Mouse (Mus musculus): ENCODE measurements around the gene Arhgdig. TPM values are rescaled to one million over a fixed set of nuclear protein-coding genes. Genes with fewer than 3 reads are reported as not detected.
"Not testable (repeated sequence)": the region's sequence is repeated elsewhere in the genome, so short reads cannot be mapped to it uniquely, and the experiment has no call there.

Arhgdig gene
- polyA plus RNA-seq, 1 experiment from 2014 or later = 14.4 TPM

- Histone ChIP-seq H3K4me3 (replicated peaks) (peak overlapping the region; percentile 56), H3K27me3 (peaks cover 80% of the 10 kb centered on the region), H3K36me3 (replicated peaks) (no peaks in the 10 kb centered on the region), H3K9me3 (replicated peaks) (no peaks in the 10 kb centered on the region), H3K4me1 (replicated peaks) (peaks cover 54% of the 10 kb centered on the region), H3K4me2 (peak overlapping the region; percentile 97), H3K27ac (replicated peaks) (no peak overlapping the region), H3K9ac (no peak overlapping the region)
- 2% methylated on average over 30 of the region's 30 CpGs for WGBS (ENCODE audit: insufficient replicate concordance)
- no peak for ATAC-seq (ENCODE audit: insufficient read depth)
Observed at GRCm38 (mm10) chr17:26203321-26203811, 4.2 kb downstream of the Arhgdig start.

- Histone ChIP-seq H3K4me3 (replicated peaks) (peak within 1 kb of the TSS; percentile 56), H3K36me3 (replicated peaks) (peaks cover 5% of the 10 kb centered on the region; the same call in 1 of the 2 replicates), H3K9ac (no peak within 1 kb of the TSS), H3K4me1 (replicated peaks) (peaks cover 60% of the 10 kb centered on the region), H3K27me3 (peaks cover 73% of the 10 kb centered on the region), H3K27ac (replicated peaks) (no peak within 1 kb of the TSS), H3K9me3 (replicated peaks) (no peaks in the 10 kb centered on the region), H3K4me2 (peak within 1 kb of the TSS; percentile 97)
- ATAC-seq (ENCODE audit: insufficient read depth) = no peak
- WGBS (ENCODE audit: insufficient replicate concordance) = 2% methylated on average over 22 of the region's 22 CpGs
Observed at GRCm38 (mm10) chr17:26202737-26203136, 4.8 kb downstream of the Arhgdig start, which contains the start of gene Rgs11. Gene Rgs11, plus strand, starts transcription at chr17:26202951.

- Histone ChIP-seq H3K9me3 (replicated peaks) (no peaks in the 10 kb centered on the region), H3K4me3 (replicated peaks) (no peak overlapping the region), H3K4me1 (replicated peaks) (peaks cover 67% of the 10 kb centered on the region), H3K36me3 (replicated peaks) (peaks cover 12% of the 10 kb centered on the region), H3K27me3 (peaks cover 68% of the 10 kb centered on the region), H3K9ac (no peak overlapping the region), H3K4me2 (peak overlapping the region; percentile 97), H3K27ac (replicated peaks) (no peak overlapping the region)
- ATAC-seq (ENCODE audit: insufficient read depth) = no peak
Observed at GRCm38 (mm10) chr17:26201998-26202397, 5.6 kb downstream of the Arhgdig start.

GRCm38 (mm10) chr17:26200831-26201705, 6.5 kb downstream of the Arhgdig start:
- peak; percentile 72 for ATAC-seq (ENCODE audit: insufficient read depth)

GRCm38 (mm10) chr17:26198892-26199291, 8.7 kb downstream of the Arhgdig start, which contains the start of gene Pdia2:
Gene Pdia2, minus strand, starts transcription at chr17:26199087.
- peak; percentile 74 for ATAC-seq (ENCODE audit: insufficient read depth)
- 22% methylated on average over 4 of the region's 4 CpGs for WGBS (ENCODE audit: insufficient replicate concordance)
- peaks cover 43% of the 10 kb centered on the region for H3K36me3 ChIP-seq (replicated peaks)
- H3K4me2 ChIP-seq = peak within 1 kb of the TSS; percentile 97
- peak within 1 kb of the TSS; percentile 81 for H3K27ac ChIP-seq (replicated peaks)
- H3K4me1 ChIP-seq (replicated peaks) = peaks cover 80% of the 10 kb centered on the region
- peak within 1 kb of the TSS; percentile 64 for H3K9ac ChIP-seq
- peak within 1 kb of the TSS; percentile 64 for H3K4me3 ChIP-seq (replicated peaks)
- peaks cover 44% of the 10 kb centered on the region for H3K27me3 ChIP-seq
- no peaks in the 10 kb centered on the region for H3K9me3 ChIP-seq (replicated peaks)

More at GRCm38 (mm10) chr17:26200831-26201705, 6.5 kb downstream of the Arhgdig start:
- under 1% methylated on average over 91 of the region's 92 CpGs for WGBS (ENCODE audit: insufficient replicate concordance)
- no peaks in the 10 kb centered on the region for H3K9me3 ChIP-seq (replicated peaks)
- H3K4me2 ChIP-seq = peak overlapping the region; percentile 97
- peak overlapping the region; percentile 64 for H3K4me3 ChIP-seq (replicated peaks)
- H3K4me1 ChIP-seq (replicated peaks) = peaks cover 77% of the 10 kb centered on the region
- H3K27me3 ChIP-seq = peaks cover 65% of the 10 kb centered on the region
- peak overlapping the region; percentile 55 for H3K27ac ChIP-seq (replicated peaks)
- H3K9ac ChIP-seq = peak overlapping the region; percentile 61
- H3K36me3 ChIP-seq (replicated peaks) = peaks cover 22% of the 10 kb centered on the region

- H3K4me3 ChIP-seq (replicated peaks) = no peak overlapping the region
- no peak overlapping the region for H3K4me2 ChIP-seq
- H3K27me3 ChIP-seq = no peaks in the 10 kb centered on the region
- no peaks in the 10 kb centered on the region for H3K9me3 ChIP-seq (replicated peaks)
- 83% methylated on average over 15 of the region's 15 CpGs for WGBS (ENCODE audit: insufficient replicate concordance)
- H3K9ac ChIP-seq = no peak overlapping the region
- H3K36me3 ChIP-seq (replicated peaks) = peaks cover 94% of the 10 kb centered on the region
- peaks cover 19% of the 10 kb centered on the region for H3K4me1 ChIP-seq (replicated peaks)
- no peak for ATAC-seq (ENCODE audit: insufficient read depth)
- H3K27ac ChIP-seq (replicated peaks) = no peak overlapping the region
Observed at GRCm38 (mm10) chr17:26192481-26193190, 14.9 kb downstream of the Arhgdig start.

GRCm38 (mm10) chr17:26191486-26191885, 16.1 kb downstream of the Arhgdig start:
- not testable (repeated sequence) for H3K27me3 ChIP-seq; H3K4me1 ChIP-seq (replicated peaks); H3K4me3 ChIP-seq (replicated peaks); H3K4me2 ChIP-seq; ATAC-seq (ENCODE audit: insufficient read depth); H3K27ac ChIP-seq (replicated peaks); H3K9ac ChIP-seq; H3K9me3 ChIP-seq (replicated peaks)
- 77% methylated on average over 7 of the region's 7 CpGs for WGBS (ENCODE audit: insufficient replicate concordance)
- H3K36me3 ChIP-seq (replicated peaks) = peaks cover 91% of the 10 kb centered on the region

- WGBS (ENCODE audit: insufficient replicate concordance) = 86% methylated on average over 11 of the region's 11 CpGs
- Histone ChIP-seq H3K4me2 (no peak overlapping the region), H3K27ac (replicated peaks) (no peak overlapping the region), H3K27me3 (no peaks in the 10 kb centered on the region), H3K36me3 (replicated peaks) (peaks cover 88% of the 10 kb centered on the region), H3K9ac (no peak overlapping the region), H3K9me3 (replicated peaks) (no peaks in the 10 kb centered on the region), H3K4me3 (replicated peaks) (no peak overlapping the region), H3K4me1 (replicated peaks) (no peaks in the 10 kb centered on the region)
- no peak for ATAC-seq (ENCODE audit: insufficient read depth)
Observed at GRCm38 (mm10) chr17:26188091-26188805, 19.3 kb downstream of the Arhgdig start.

- no peak for ATAC-seq (ENCODE audit: insufficient read depth)
- peaks cover 90% of the 10 kb centered on the region for H3K36me3 ChIP-seq (replicated peaks)
Observed at GRCm38 (mm10) chr17:26187592-26187991, 20.0 kb downstream of the Arhgdig start.

GRCm38 (mm10) chr17:26181179-26181578, 26.4 kb downstream of the Arhgdig start:
- ATAC-seq (ENCODE audit: insufficient read depth) = no peak
- H3K4me2 ChIP-seq = no peak overlapping the region
- no peaks in the 10 kb centered on the region for H3K4me1 ChIP-seq (replicated peaks)
- H3K27ac ChIP-seq (replicated peaks) = no peak overlapping the region
- H3K36me3 ChIP-seq (replicated peaks) = peaks cover 54% of the 10 kb centered on the region
- no peaks in the 10 kb centered on the region for H3K27me3 ChIP-seq
- WGBS (ENCODE audit: insufficient replicate concordance) = 82% methylated on average over 3 of the region's 3 CpGs
- no peaks in the 10 kb centered on the region for H3K9me3 ChIP-seq (replicated peaks)
- H3K4me3 ChIP-seq (replicated peaks) = no peak overlapping the region
- no peak overlapping the region for H3K9ac ChIP-seq

More at GRCm38 (mm10) chr17:26187592-26187991, 20.0 kb downstream of the Arhgdig start:
- H3K9ac ChIP-seq = no peak overlapping the region
- H3K9me3 ChIP-seq (replicated peaks) = no peaks in the 10 kb centered on the region
- 86% methylated on average over 5 of the region's 5 CpGs for WGBS (ENCODE audit: insufficient replicate concordance)
- no peaks in the 10 kb centered on the region for H3K4me1 ChIP-seq (replicated peaks)
- no peak overlapping the region for H3K27ac ChIP-seq (replicated peaks)
- H3K27me3 ChIP-seq = no peaks in the 10 kb centered on the region
- H3K4me2 ChIP-seq = no peak overlapping the region
- no peak overlapping the region for H3K4me3 ChIP-seq (replicated peaks)
